Mouse (Mus musculus): ENCODE measurements around the gene Tmem54. TPM values are rescaled to one million over a fixed set of nuclear protein-coding genes. Genes with fewer than 3 reads are reported as not detected.

The Tmem54 gene
- total RNA-seq, 2 experiments from 2014 or later, result not detected

DNA sequence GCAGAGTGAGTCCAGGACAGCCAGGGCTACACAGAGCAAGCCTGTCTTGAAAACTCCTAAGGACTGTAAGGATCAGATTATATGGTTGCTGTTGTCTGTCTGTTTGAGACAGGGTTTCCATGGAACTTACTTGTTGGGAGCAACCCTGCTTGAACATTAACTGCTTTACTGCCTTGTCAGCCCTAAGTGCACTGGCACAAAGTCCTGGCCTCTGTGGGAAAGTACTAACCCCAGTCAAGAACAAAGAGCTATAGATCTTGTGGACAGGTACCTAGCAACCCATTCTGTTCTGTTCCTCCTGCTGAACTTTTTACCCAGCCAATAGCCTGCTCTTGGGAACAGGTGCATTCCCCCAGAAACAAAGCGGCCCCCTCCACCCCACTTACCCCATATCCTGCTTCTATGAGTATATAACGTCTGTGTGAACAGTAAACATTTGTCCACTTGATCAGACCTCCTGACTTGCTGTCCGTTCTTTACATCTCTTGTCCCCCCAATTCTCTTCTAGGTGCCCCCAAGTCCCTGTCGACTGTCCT, 46.0 kb downstream of the Tmem54 start:
- DNase-seq, result no peak

DNA sequence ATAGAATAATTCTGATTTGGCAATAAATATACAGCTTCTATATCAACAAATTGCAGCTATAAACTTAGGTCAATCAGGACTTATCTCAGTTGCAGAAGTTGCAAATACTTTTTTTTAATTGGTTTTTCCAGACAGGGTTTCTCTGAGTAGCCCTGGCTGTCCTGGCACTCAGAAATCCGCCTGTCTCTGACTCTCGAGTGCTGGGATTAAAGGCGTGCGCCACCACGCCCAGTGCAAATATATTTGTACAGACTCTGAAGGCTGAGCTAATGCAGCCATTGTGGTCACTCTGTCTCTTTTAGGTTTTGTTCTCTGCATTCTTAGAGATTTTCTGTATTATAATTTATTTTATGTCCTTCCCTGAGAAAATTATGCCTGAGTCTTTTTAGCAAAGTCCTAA, 52.2 kb downstream of the Tmem54 start:
- DNase-seq, result no peak

DNA sequence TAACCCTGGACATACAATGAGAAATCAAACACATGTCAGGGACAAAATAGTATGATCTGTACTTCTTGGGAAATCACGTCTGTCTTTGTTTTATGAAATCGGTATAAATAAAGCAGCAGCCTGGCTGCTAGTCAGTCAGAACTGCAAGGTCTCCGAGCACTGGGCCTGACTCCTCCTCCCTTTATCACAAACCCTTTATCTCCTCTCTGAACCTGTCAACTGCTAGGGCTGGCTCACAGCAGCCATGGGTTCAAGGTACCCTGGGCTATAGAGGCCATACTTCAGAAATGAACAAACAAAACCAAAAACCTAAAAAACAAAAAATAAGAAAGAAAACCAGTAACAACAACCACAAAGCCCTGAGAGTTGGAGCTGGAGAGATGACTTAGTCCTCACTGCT, 53.2 kb downstream of the Tmem54 start:
- DNase-seq, result no peak

DNA sequence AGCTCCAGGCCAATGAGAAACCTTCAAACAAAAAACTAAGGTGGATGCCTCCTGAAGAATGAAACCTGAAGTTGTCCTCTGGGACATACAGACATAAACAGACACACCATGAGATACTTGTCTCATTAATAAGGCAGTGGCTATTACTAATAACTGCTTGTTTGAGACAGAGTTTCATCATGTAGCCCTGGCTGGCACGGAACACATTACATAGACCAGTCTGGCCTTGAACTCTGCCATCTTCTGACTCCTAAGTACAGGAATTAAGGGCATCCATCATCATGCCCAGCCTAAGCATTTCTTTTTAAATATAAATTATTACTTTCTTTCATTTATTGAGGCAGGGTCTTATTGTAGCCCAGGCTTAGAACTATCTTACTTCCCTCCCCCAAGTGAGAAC, 55.7 kb downstream of the Tmem54 start:
- DNase-seq, result no peak

Other genes with a start within 250 kb of the Tmem54 start
- gene Trim62, start 222.0 kb upstream of the Tmem54 start, total RNA-seq (2021), result under 1 TPM; 0.59 to 0.88 TPM
- gene Azin2, start 143.1 kb upstream of the Tmem54 start, total RNA-seq (2021), result 1 to 10 TPM; 1.8 to 3.1 TPM
- gene Ak2, start 113.6 kb upstream of the Tmem54 start, total RNA-seq (2021), result 10 to 100 TPM; 27.4 to 36.0 TPM
- gene Rnf19b, start 47.3 kb upstream of the Tmem54 start, total RNA-seq (2021), result 10 to 100 TPM; 17.8 to 20.2 TPM
- gene Hpca, start 16.5 kb downstream of the Tmem54 start, total RNA-seq (2021), result not detected
- gene Fndc5, start 31.5 kb downstream of the Tmem54 start, total RNA-seq (2021), result 10 to 100 TPM; 71.5 to 93.0 TPM
- gene S100pbp, start 84.2 kb downstream of the Tmem54 start, total RNA-seq (2021), result 1 to 10 TPM; 3.5 to 4.0 TPM
- 10 to 100 TPM; 31.7 to 34.2 TPM for gene Yars, start 84.2 kb downstream of the Tmem54 start, total RNA-seq (2021)
- 1 to 10 TPM; 1.3 to 2.0 TPM for gene C77080, start 155.9 kb downstream of the Tmem54 start, total RNA-seq (2021)
- gene Sync, start 182.1 kb downstream of the Tmem54 start, total RNA-seq (2021), result 10 to 100 TPM; 40.2 to 44.7 TPM
- 10 to 100 TPM; 41.0 to 50.6 TPM for gene Rbbp4, start 229.8 kb downstream of the Tmem54 start, total RNA-seq (2021)
- 10 to 100 TPM; 23.1 to 24.0 TPM for gene Zbtb8os, start 230.1 kb downstream of the Tmem54 start, total RNA-seq (2021)

Measured in gastrocnemius, postnatal 25 days (tissue).